13 mouse cellular contexts compared by ENCODE assay signal in the genomic region with DNA sequence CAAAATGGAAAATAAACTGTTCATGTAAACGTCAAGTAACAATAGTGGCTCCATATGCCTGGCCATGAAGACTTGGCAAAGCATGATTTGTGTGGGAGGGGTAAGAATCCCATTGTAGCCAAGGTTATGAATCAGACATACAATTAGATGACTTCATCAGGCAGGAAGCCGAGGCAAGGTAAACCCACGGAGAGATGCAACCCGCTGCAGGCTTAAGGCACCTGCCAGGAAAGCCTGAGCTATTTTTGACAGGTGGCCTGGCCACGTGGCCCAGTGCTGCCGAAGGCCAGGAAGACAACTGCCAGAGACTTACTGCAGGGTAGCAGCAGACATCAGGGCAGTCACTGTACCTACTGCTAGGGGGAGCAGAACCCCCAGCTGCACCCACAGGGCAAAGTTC. TPM values are rescaled to one million over a fixed set of nuclear protein-coding genes. Genes with fewer than 3 reads are reported as not detected.
DNase-seq lines count a peak whose midpoint lies in the region; ATAC-seq lines count a peak whose summit lies in the region.
"Had no signal": no experiment of that assay in that cellular context is flagged by ENCODE, and none has a peak within 500 bp of the region (broad histone marks: within the 10 kb centered on the region; RNA-seq: fewer than 3 reads in every experiment).

No protein-coding gene starts in this region.

- H3K4me3 ChIP-seq in heart, embryonic 12.5 days: no peak overlapping the region
- H3K4me3 ChIP-seq in forebrain, embryonic 14.5 days (ENCODE audit: low read depth, low read length): no peak overlapping the region
- H3K4me3 ChIP-seq: limb, embryonic 13.5 days had no signal

- no peak overlapping the region for H3K4me2 ChIP-seq in heart, embryonic 12.5 days
- no peak overlapping the region for H3K4me2 ChIP-seq in forebrain, embryonic 14.5 days (ENCODE audit: low read length)
- H3K4me2 ChIP-seq: limb, embryonic 13.5 days had no signal

- H3K9me3 ChIP-seq in heart, embryonic 12.5 days (replicated peaks): no peaks in the 10 kb centered on the region
- H3K9me3 ChIP-seq in forebrain, embryonic 14.5 days (replicated peaks; ENCODE audit: control insufficient read depth, low read length): no peaks in the 10 kb centered on the region
- H3K9me3 ChIP-seq: limb, embryonic 13.5 days had no signal

- 48% methylated on average over 6 of the region's 6 CpGs for whole genome bisulfite sequencing in heart, embryonic 12.5 days
- WGBS in forebrain, embryonic 14.5 days: 73% methylated on average over 6 of the region's 6 CpGs

- H3K36me3 ChIP-seq in heart, embryonic 12.5 days: no peaks in the 10 kb centered on the region
- no peaks in the 10 kb centered on the region for H3K36me3 ChIP-seq in forebrain, embryonic 14.5 days (ENCODE audit: control insufficient read depth, insufficient read depth, low read length)
- H3K36me3 ChIP-seq: limb, embryonic 13.5 days had no signal

- DNase-seq in heart, adult 11 months: peak; percentile 90
- peak; percentile 97 for DNase-seq in brain, adult 2 months (ENCODE audit: low read depth, low spot score)
- peak; percentile 60 for DNase-seq in gastrocnemius, postnatal 25 days
- DNase-seq in skeletal muscle tissue, adult 2 months (ENCODE audit: low read depth, low spot score): peak; percentile 41
- no peak for DNase-seq in forebrain, embryonic 14.5 days (ENCODE audit: low spot score)
- DNase-seq in adrenal gland, adult 18-20 months (ENCODE audit: low spot score in 2 of 2): no peak
- DNase-seq: adrenal gland, postnatal 10 days had no signal

- no peak overlapping the region for H3K27ac ChIP-seq in heart, embryonic 12.5 days (ENCODE audit: poor library complexity, severe bottlenecking)
- no peak overlapping the region for H3K27ac ChIP-seq in forebrain, embryonic 14.5 days (ENCODE audit: low read depth, low read length)
- H3K27ac ChIP-seq: limb, embryonic 13.5 days; macrophage had no signal

- H3K4me1 ChIP-seq in heart, embryonic 12.5 days (replicated peaks): no peaks in the 10 kb centered on the region
- H3K4me1 ChIP-seq in forebrain, embryonic 14.5 days (ENCODE audit: control insufficient read depth, insufficient read depth, low read length): no peaks in the 10 kb centered on the region
- H3K4me1 ChIP-seq: limb, embryonic 13.5 days had no signal

- H3K9ac ChIP-seq in heart, embryonic 12.5 days: no peak overlapping the region
- no peak overlapping the region for H3K9ac ChIP-seq in forebrain, embryonic 14.5 days (ENCODE audit: low read length)
- H3K9ac ChIP-seq: limb, embryonic 13.5 days had no signal

- H3K27me3 ChIP-seq in heart, embryonic 12.5 days (replicated peaks): no peaks in the 10 kb centered on the region
- no peaks in the 10 kb centered on the region for H3K27me3 ChIP-seq in forebrain, embryonic 14.5 days (replicated peaks; ENCODE audit: control insufficient read depth, insufficient read depth, low read length)
- H3K27me3 ChIP-seq: limb, embryonic 13.5 days had no signal

- no peak for ATAC-seq in heart, embryonic 12.5 days (ENCODE audit: insufficient number of reproducible peaks, low FRiP score)
- ATAC-seq in forebrain, embryonic 14.5 days: no peak
- ATAC-seq in granulocyte monocyte progenitor cell, adult 5-6 weeks (replicated peaks; ENCODE audit: poor library complexity, severe bottlenecking): no peak
- ATAC-seq: inflammation-experienced regulatory T-cells, adult 6 months had no signal

RNA-seq across cellular contexts. Expression of a gene that starts 16.3 kb away (rescaled TPM):
- polyA plus RNA-seq in heart, embryonic 12.5 days (2016; fragmentation: Nextera tagmentation; extraction: Ambion mirVana): not detected in 2 replicates
- not detected for total RNA-seq in gastrocnemius, postnatal 25 days (2021)
- polyA plus RNA-seq in forebrain, embryonic 14.5 days (2014; fragmentation: Nextera tagmentation; extraction: Ambion mirVana): not detected in 2 replicates
- not detected in 2 replicates for total RNA-seq in granulocyte monocyte progenitor cell, adult 5-6 weeks (2014; fragmentation: Nextera tagmentation)
- not detected in 2 replicates for total RNA-seq in granulocyte monocyte progenitor cell, adult 5-6 weeks (2017)
- not detected for total RNA-seq in adrenal gland, adult 18-20 months (2021)
- polyA plus RNA-seq: inflammation-experienced regulatory T-cells, adult 6 months; macrophage; neural tube, embryonic 11.5 days had no signal

RNA-seq across cellular contexts. Expression of a gene that starts 23.3 kb away (rescaled TPM):
- polyA plus RNA-seq in heart, embryonic 12.5 days (2016; fragmentation: Nextera tagmentation; extraction: Ambion mirVana): not detected in 2 replicates
- 10 to 100 TPM; 15.8 to 18.7 TPM for total RNA-seq in gastrocnemius, postnatal 25 days (2021)
- 0.14 and 0.17 TPM in 2 replicates for polyA plus RNA-seq in forebrain, embryonic 14.5 days (2014; fragmentation: Nextera tagmentation; extraction: Ambion mirVana)
- not detected in 2 replicates for total RNA-seq in granulocyte monocyte progenitor cell, adult 5-6 weeks (2014; fragmentation: Nextera tagmentation)
- total RNA-seq in granulocyte monocyte progenitor cell, adult 5-6 weeks (2017): not detected in 2 replicates
- total RNA-seq in adrenal gland, adult 18-20 months (2021): not detected
- polyA plus RNA-seq: inflammation-experienced regulatory T-cells, adult 6 months; limb, embryonic 13.5 days; macrophage; neural tube, embryonic 11.5 days had no signal

Comparison
In these comparisons a context has a peak if more than half of its experiments do, and no peak if none do; other contexts are left out.
1. DNase-seq: peak in heart, adult 11 months (single experiment), brain, adult 2 months (single experiment), gastrocnemius, postnatal 25 days (single experiment) and skeletal muscle tissue, adult 2 months (single experiment); none in forebrain, embryonic 14.5 days (single experiment) and adrenal gland, adult 18-20 months (0 of 2).
2. RNA of a gene that starts 23.3 kb away (total RNA-seq): 15.8 to 18.7 TPM in gastrocnemius, postnatal 25 days; not detected in adrenal gland, adult 18-20 months and not detected in granulocyte monocyte progenitor cell, adult 5-6 weeks; every median in the first group is over 10 times any median in the second.